In the genomic region with DNA sequence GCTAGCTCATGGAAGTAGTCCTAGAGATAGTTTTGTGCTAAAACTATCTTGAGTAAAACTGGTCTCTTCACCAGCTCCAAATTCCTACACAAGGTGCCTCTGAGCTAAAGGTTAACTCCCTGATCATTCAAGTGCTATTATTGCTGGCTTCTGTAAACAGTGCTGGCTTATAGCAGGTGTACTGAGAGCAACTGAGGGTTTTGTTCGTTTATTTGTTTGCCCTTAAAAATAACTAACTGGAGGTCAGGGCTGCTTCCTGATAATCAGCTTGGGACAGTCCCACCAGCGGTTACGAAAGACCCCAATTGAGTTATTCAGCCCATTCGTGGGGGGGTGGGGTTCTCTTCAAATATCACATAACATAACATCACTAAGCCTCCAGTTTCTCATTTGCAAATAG, we compare ENCODE assay signal across 15 mouse cellular contexts. TPM values are rescaled to one million over a fixed set of nuclear protein-coding genes. Genes with fewer than 3 reads are reported as not detected.
DNase-seq lines count a peak whose midpoint lies in the region; ATAC-seq and TF ChIP-seq lines count a peak whose summit lies in the region.
"Had no signal": no experiment of that assay in that cellular context is flagged by ENCODE, and none has a peak within 500 bp of the region (broad histone marks: within the 10 kb centered on the region; RNA-seq: fewer than 3 reads in every experiment).

No protein-coding gene starts in this region.

- no peaks in the 10 kb centered on the region for H3K9me3 ChIP-seq in liver, embryonic 12.5 days (replicated peaks)
- H3K9me3 ChIP-seq in forebrain, postnatal 0 days (ENCODE audit: low read length), result no peaks in the 10 kb centered on the region
- H3K9me3 ChIP-seq: forebrain, embryonic 13.5 days; hindbrain, embryonic 10.5 days had no signal

- TF ChIP-seq CTCF in heart, adult 2 months (IDR thresholded peaks at IDR 0.05), result no peak
- no peak for TF ChIP-seq CTCF in lung, adult 2 months (IDR thresholded peaks at IDR 0.05; ENCODE audit: insufficient read depth, low read length)
- no peak for TF ChIP-seq CTCF in forebrain, postnatal 0 days (IDR thresholded peaks at IDR 0.05; ENCODE audit: low read depth)

- no peak overlapping the region for H3K4me3 ChIP-seq in heart, adult 2 months
- H3K4me3 ChIP-seq in lung, adult 2 months (replicated peaks; ENCODE audit: extremely low read depth, low read depth, low read length), result no peak overlapping the region
- no peak overlapping the region for H3K4me3 ChIP-seq in liver, embryonic 12.5 days
- no peak overlapping the region for H3K4me3 ChIP-seq in forebrain, postnatal 0 days (ENCODE audit: low read depth, low read length)
- H3K4me3 ChIP-seq: forebrain, embryonic 13.5 days; hindbrain, embryonic 10.5 days; layer of hippocampus, adult 2 months had no signal

- no peak overlapping the region for H3K9ac ChIP-seq in heart, adult 2 months (ENCODE audit: low read depth, low read length)
- H3K9ac ChIP-seq in liver, embryonic 12.5 days, result no peak overlapping the region
- H3K9ac ChIP-seq in forebrain, postnatal 0 days, result no peak overlapping the region
- H3K9ac ChIP-seq: forebrain, embryonic 13.5 days had no signal

- TF ChIP-seq EP300 in heart, adult 2 months (IDR thresholded peaks at IDR 0.05; ENCODE audit: insufficient read depth, low read depth, low read length), result no peak

- H3K36me3 ChIP-seq in heart, adult 2 months (ENCODE audit: control insufficient read depth, insufficient read depth, low read length), result no peaks in the 10 kb centered on the region; the same call in 1 of the 2 replicates
- no peaks in the 10 kb centered on the region for H3K36me3 ChIP-seq in liver, embryonic 12.5 days
- H3K36me3 ChIP-seq in forebrain, postnatal 0 days (ENCODE audit: insufficient read depth), result no peaks in the 10 kb centered on the region
- H3K36me3 ChIP-seq: hindbrain, embryonic 10.5 days had no signal

- DNase-seq in heart, adult 2 months, result no peak
- no peak for DNase-seq in heart, adult 9 months (ENCODE audit: low spot score in 2 of 2)
- DNase-seq in lung, postnatal 36 days, result peak; percentile 30
- DNase-seq in lung, adult 2 months, result no peak
- no peak for DNase-seq in cerebellum, adult 11-12 months
- DNase-seq in forebrain, postnatal 0 days, result no peak
- DNase-seq in spleen, adult 18-20 months, result no peak
- DNase-seq: B cell, adult 2 months; cerebellum, adult 2 months; embryo, embryonic 11 days; right cerebral cortex, postnatal 4 days had no signal

- no peaks in the 10 kb centered on the region for H3K27me3 ChIP-seq in heart, adult 2 months (ENCODE audit: control insufficient read depth, insufficient read depth, low read length)
- H3K27me3 ChIP-seq in liver, embryonic 12.5 days (replicated peaks), result no peaks in the 10 kb centered on the region
- no peaks in the 10 kb centered on the region for H3K27me3 ChIP-seq in forebrain, postnatal 0 days (ENCODE audit: insufficient read depth, low read length)
- H3K27me3 ChIP-seq: forebrain, embryonic 13.5 days had no signal

- intact Hi-C loops in heart, adult 2 months (cut with DNase I), result no loop called here

- ATAC-seq in liver, embryonic 12.5 days, result 0 out of 2 replicates have a peak, but pooled peaks have one; percentile 29
- no peak for ATAC-seq in forebrain, postnatal 0 days
- ATAC-seq: forebrain, embryonic 13.5 days had no signal

- TF ChIP-seq POLR2A in heart, adult 2 months (IDR thresholded peaks at IDR 0.05; ENCODE audit: insufficient read depth, low read depth, low read length), result no peak
- TF ChIP-seq POLR2A in lung, adult 2 months (IDR thresholded peaks at IDR 0.05; ENCODE audit: borderline replicate concordance, extremely low read depth, low read depth, low read length), result no peak

- H3K79me2 ChIP-seq in heart, adult 2 months (replicated peaks; ENCODE audit: control insufficient read depth, insufficient read depth, low read length), result no peaks in the 10 kb centered on the region

- WGBS in heart, adult 2 months, result 75% methylated on average over 4 of the region's 4 CpGs
- 49% methylated on average over 4 of the region's 4 CpGs for WGBS in lung, adult 2 months
- 44% methylated on average over 4 of the region's 4 CpGs for WGBS in liver, embryonic 12.5 days (ENCODE audit: insufficient replicate concordance)
- WGBS in forebrain, postnatal 0 days, result 87% methylated on average over 4 of the region's 4 CpGs

- H3K4me1 ChIP-seq in heart, adult 2 months (ENCODE audit: control insufficient read depth, insufficient read depth, low read length), result peaks cover 2% of the 10 kb centered on the region
- peaks cover 2% of the 10 kb centered on the region; the same call in 1 of the 2 replicates for H3K4me1 ChIP-seq in lung, adult 2 months (ENCODE audit: control insufficient read depth, insufficient read depth, low read length)
- peaks cover 31% of the 10 kb centered on the region for H3K4me1 ChIP-seq in liver, embryonic 12.5 days
- no peaks in the 10 kb centered on the region for H3K4me1 ChIP-seq in forebrain, postnatal 0 days (ENCODE audit: insufficient read depth)

- H3K27ac ChIP-seq in heart, adult 2 months, result peak overlapping the region; percentile 78
- peak overlapping the region; percentile 18 for H3K27ac ChIP-seq in liver, embryonic 12.5 days
- H3K27ac ChIP-seq in forebrain, postnatal 0 days (ENCODE audit: low read depth, low read length), result no peak overlapping the region
- H3K27ac ChIP-seq: forebrain, embryonic 13.5 days; hindbrain, embryonic 10.5 days; layer of hippocampus, adult 2 months had no signal

- H3K4me2 ChIP-seq in liver, embryonic 12.5 days, result peak overlapping the region; percentile 30
- H3K4me2 ChIP-seq in forebrain, postnatal 0 days (ENCODE audit: low read depth), result no peak overlapping the region
- H3K4me2 ChIP-seq: forebrain, embryonic 13.5 days had no signal

RNA-seq across cellular contexts. Expression of a gene that starts 0.9 kb away (rescaled TPM):
- 10 to 100 TPM; 85.1 to 87.6 TPM for total RNA-seq in heart, adult 2 months (2021)
- polyA plus RNA-seq in heart, adult 2 months (2012; rRNA removed), result 14.1 and 34.8 TPM in 2 replicates
- 25.9 and 36.2 TPM in 2 replicates for polyA plus RNA-seq in lung, adult 2 months (2012; rRNA removed)
- 89.6 and 93.3 TPM in 2 replicates for polyA plus RNA-seq in liver, embryonic 12.5 days (2016; fragmentation: Nextera tagmentation; extraction: Ambion mirVana)
- total RNA-seq in forebrain, postnatal 0 days (2014; rRNA removed), result 71.3 and 87.9 TPM in 2 replicates
- polyA plus RNA-seq in forebrain, postnatal 0 days (2015; fragmentation: Nextera tagmentation; extraction: Ambion mirVana), result 156 TPM in 2 replicates

RNA-seq across cellular contexts. Expression of a gene that starts 48.1 kb away (rescaled TPM):
- total RNA-seq in heart, adult 2 months (2021), result 10 to 100 TPM; 43.2 to 45.4 TPM
- 22.2 and 39.4 TPM in 2 replicates for polyA plus RNA-seq in heart, adult 2 months (2012; rRNA removed)
- 0.18 and 0.53 TPM in 2 replicates for polyA plus RNA-seq in lung, adult 2 months (2012; rRNA removed)
- not detected in 2 replicates for polyA plus RNA-seq in liver, embryonic 12.5 days (2016; fragmentation: Nextera tagmentation; extraction: Ambion mirVana)
- total RNA-seq in forebrain, postnatal 0 days (2014; rRNA removed), result 0.14 and 0.23 TPM in 2 replicates
- 0.27 and 0.33 TPM in 2 replicates for polyA plus RNA-seq in forebrain, postnatal 0 days (2015; fragmentation: Nextera tagmentation; extraction: Ambion mirVana)
- polyA plus RNA-seq: forebrain, embryonic 13.5 days; hindbrain, embryonic 10.5 days had no signal

Comparison
In these comparisons a context has a peak if more than half of its experiments do, and no peak if none do; other contexts are left out.
1. RNA of a gene that starts 48.1 kb away (polyA plus RNA-seq): 22.2 to 39.4 TPM in heart, adult 2 months; 0.18 to 0.53 TPM in lung, adult 2 months, 0.27 to 0.33 TPM in forebrain, postnatal 0 days and not detected in liver, embryonic 12.5 days; every median in the first group is over 10 times any median in the second.